Comparison of ENCODE assay signal across 32 mouse cellular contexts in genomic region chr9:86850452-86851207, GRCm38 (mm10). TPM values are rescaled to one million over a fixed set of nuclear protein-coding genes. Genes with fewer than 3 reads are reported as not detected.
DNase-seq lines count a peak whose midpoint lies in the region; ATAC-seq and TF ChIP-seq lines count a peak whose summit lies in the region.
"Had no signal": no experiment of that assay in that cellular context is flagged by ENCODE, and none has a peak within 500 bp of the region (broad histone marks: within the 10 kb centered on the region; RNA-seq: fewer than 3 reads in every experiment).

No protein-coding gene starts in this region.

- no peak overlapping the region for H3K4me2 ChIP-seq in forebrain, embryonic 15.5 days (replicated peaks)
- no peak overlapping the region for H3K4me2 ChIP-seq in forebrain, embryonic 11.5 days (ENCODE audit: low read depth, low read length, severe bottlenecking)
- no peak overlapping the region for H3K4me2 ChIP-seq in intestine, embryonic 15.5 days (replicated peaks)
- H3K4me2 ChIP-seq: embryonic facial prominence, embryonic 15.5 days; hindbrain, embryonic 15.5 days; kidney, embryonic 15.5 days; limb, embryonic 15.5 days; lung, embryonic 14.5 days; neural tube, embryonic 15.5 days had no signal

- peak; percentile 34 to 35 for DNase-seq in cerebellum, adult 18-20 months
- no peak for DNase-seq in cerebellum, postnatal 4 days (ENCODE audit: low spot score in 2 of 2)
- DNase-seq in forebrain, embryonic 11.5 days (ENCODE audit: low spot score) = no peak
- DNase-seq in layer of hippocampus, adult 2 months (ENCODE audit: low spot score in 2 of 2) = no peak
- DNase-seq in layer of hippocampus, postnatal 10 days (ENCODE audit: low spot score in 2 of 2) = no peak
- peak; percentile 53 for DNase-seq in retina, postnatal 1 day
- DNase-seq: adrenal gland, postnatal 10 days; cerebellum, adult 8-10 months; gastrocnemius, adult 2 months; gastrocnemius, postnatal 36 days; kidney, adult 18-20 months; kidney, postnatal 25 days; lung, embryonic 14.5 days; lung, postnatal 14 days; midbrain, embryonic 14.5 days; right cerebral cortex, adult 18-20 months; spleen, adult 18-20 months; thymus, postnatal 14 days had no signal

- no peak overlapping the region for H3K4me3 ChIP-seq in forebrain, embryonic 15.5 days
- H3K4me3 ChIP-seq in forebrain, embryonic 11.5 days (ENCODE audit: low read depth, low read length) = no peak overlapping the region
- no peak overlapping the region for H3K4me3 ChIP-seq in layer of hippocampus, adult 2 months
- no peak overlapping the region for H3K4me3 ChIP-seq in intestine, embryonic 15.5 days (replicated peaks)
- H3K4me3 ChIP-seq: embryonic facial prominence, embryonic 10.5 days; embryonic facial prominence, embryonic 15.5 days; gastrocnemius, adult 2 months; hindbrain, embryonic 15.5 days; kidney, embryonic 15.5 days; limb, embryonic 10.5 days; limb, embryonic 15.5 days; neural tube, embryonic 15.5 days had no signal

- H3K4me1 ChIP-seq in forebrain, embryonic 15.5 days = peaks cover 10% of the 10 kb centered on the region; the same call in 1 of the 2 replicates
- no peaks in the 10 kb centered on the region for H3K4me1 ChIP-seq in forebrain, embryonic 11.5 days (replicated peaks; ENCODE audit: control insufficient read depth, insufficient read depth, low read length)
- no peaks in the 10 kb centered on the region for H3K4me1 ChIP-seq in intestine, embryonic 15.5 days (replicated peaks)
- H3K4me1 ChIP-seq: embryonic facial prominence, embryonic 10.5 days; embryonic facial prominence, embryonic 15.5 days; hindbrain, embryonic 15.5 days; kidney, embryonic 15.5 days; limb, embryonic 15.5 days; neural tube, embryonic 15.5 days had no signal

- H3K9me3 ChIP-seq in forebrain, embryonic 15.5 days = no peaks in the 10 kb centered on the region
- no peaks in the 10 kb centered on the region for H3K9me3 ChIP-seq in forebrain, embryonic 11.5 days (ENCODE audit: control insufficient read depth, low read length)
- H3K9me3 ChIP-seq in intestine, embryonic 15.5 days = no peaks in the 10 kb centered on the region
- H3K9me3 ChIP-seq: embryonic facial prominence, embryonic 10.5 days; embryonic facial prominence, embryonic 15.5 days; G1E; hindbrain, embryonic 15.5 days; kidney, embryonic 15.5 days; limb, embryonic 10.5 days; limb, embryonic 15.5 days; neural tube, embryonic 15.5 days had no signal

- peak; percentile 69 for ATAC-seq in forebrain, embryonic 15.5 days (replicated peaks)
- ATAC-seq in forebrain, embryonic 11.5 days (replicated peaks; ENCODE audit: low FRiP score) = no peak
- no peak for ATAC-seq in intestine, embryonic 15.5 days
- ATAC-seq: inflammation-experienced regulatory T-cells, adult 6 months; Patski had no signal

- H3K27ac ChIP-seq in forebrain, embryonic 15.5 days (replicated peaks) = no peak overlapping the region
- no peak overlapping the region for H3K27ac ChIP-seq in forebrain, embryonic 11.5 days (ENCODE audit: low read depth, low read length)
- peak overlapping the region; percentile 63 for H3K27ac ChIP-seq in layer of hippocampus, adult 2 months
- no peak overlapping the region for H3K27ac ChIP-seq in intestine, embryonic 15.5 days
- H3K27ac ChIP-seq: embryonic facial prominence, embryonic 10.5 days; embryonic facial prominence, embryonic 15.5 days; gastrocnemius, adult 2 months; hindbrain, embryonic 15.5 days; kidney, embryonic 15.5 days; limb, embryonic 10.5 days; limb, embryonic 15.5 days; liver, embryonic 14.5 days; neural tube, embryonic 15.5 days had no signal

- TF ChIP-seq CTCF in layer of hippocampus, adult 2 months (conservative IDR thresholded peaks at IDR 0.05) = no peak

- H3K9ac ChIP-seq in forebrain, embryonic 15.5 days (replicated peaks) = no peak overlapping the region
- no peak overlapping the region for H3K9ac ChIP-seq in forebrain, embryonic 11.5 days (ENCODE audit: low read length)
- H3K9ac ChIP-seq in intestine, embryonic 15.5 days = no peak overlapping the region
- H3K9ac ChIP-seq: embryonic facial prominence, embryonic 15.5 days; hindbrain, embryonic 15.5 days; kidney, embryonic 15.5 days; limb, embryonic 15.5 days; liver, embryonic 14.5 days; lung, embryonic 14.5 days; neural tube, embryonic 15.5 days had no signal

- no peaks in the 10 kb centered on the region for H3K36me3 ChIP-seq in forebrain, embryonic 15.5 days
- no peaks in the 10 kb centered on the region for H3K36me3 ChIP-seq in forebrain, embryonic 11.5 days (ENCODE audit: control insufficient read depth, insufficient read depth, low read length)
- H3K36me3 ChIP-seq in intestine, embryonic 15.5 days = no peaks in the 10 kb centered on the region
- H3K36me3 ChIP-seq: embryonic facial prominence, embryonic 10.5 days; embryonic facial prominence, embryonic 15.5 days; G1E; hindbrain, embryonic 15.5 days; kidney, embryonic 15.5 days; limb, embryonic 10.5 days; limb, embryonic 15.5 days; neural tube, embryonic 15.5 days had no signal

- H3K27me3 ChIP-seq in forebrain, embryonic 15.5 days = no peaks in the 10 kb centered on the region
- no peaks in the 10 kb centered on the region for H3K27me3 ChIP-seq in forebrain, embryonic 11.5 days (ENCODE audit: control insufficient read depth, insufficient read depth, low read length)
- no peaks in the 10 kb centered on the region for H3K27me3 ChIP-seq in intestine, embryonic 15.5 days (replicated peaks)
- H3K27me3 ChIP-seq: embryonic facial prominence, embryonic 15.5 days; hindbrain, embryonic 15.5 days; kidney, embryonic 15.5 days; limb, embryonic 15.5 days; neural tube, embryonic 15.5 days; Patski had no signal

- WGBS in forebrain, embryonic 15.5 days = 43% methylated on average over 3 of the region's 3 CpGs
- 84% methylated on average over 3 of the region's 3 CpGs for WGBS in forebrain, embryonic 11.5 days
- WGBS in intestine, embryonic 15.5 days = 79% methylated on average over 3 of the region's 3 CpGs

RNA-seq across cellular contexts. Expression of gene Snap91, which starts 29.8 kb away (rescaled TPM):
- polyA plus RNA-seq in forebrain, embryonic 15.5 days (2015; fragmentation: Nextera tagmentation; extraction: Ambion mirVana) = 98.4 and 101 TPM in 2 replicates
- polyA plus RNA-seq in forebrain, embryonic 11.5 days (2014; fragmentation: Nextera tagmentation; extraction: Ambion mirVana) = 8.3 and 8.6 TPM in 2 replicates
- 100 to 1,000 TPM; 395 to 402 TPM for total RNA-seq in layer of hippocampus, adult 2 months (2021)
- 100 to 1,000 TPM; 475 to 527 TPM for total RNA-seq in layer of hippocampus, postnatal 10 days (2021)
- polyA plus RNA-seq in intestine, embryonic 15.5 days (2015; fragmentation: Nextera tagmentation; extraction: Ambion mirVana) = 4.7 and 5.5 TPM in 2 replicates
- total RNA-seq: hematopoietic stem cell, adult 5-6 weeks had no signal
- polyA plus RNA-seq: G1E had no signal

Comparison
In these comparisons a context has a peak if more than half of its experiments do, and no peak if none do; other contexts are left out.
1. DNase-seq: peak in cerebellum, adult 18-20 months (2 of 2) and retina, postnatal 1 day (single experiment); none in cerebellum, postnatal 4 days (0 of 2), forebrain, embryonic 11.5 days (single experiment), layer of hippocampus, adult 2 months (0 of 2) and layer of hippocampus, postnatal 10 days (0 of 2).
2. RNA of gene Snap91, which starts 29.8 kb away (polyA plus RNA-seq): 98.4 to 101 TPM in forebrain, embryonic 15.5 days; 8.3 to 8.6 TPM in forebrain, embryonic 11.5 days and 4.7 to 5.5 TPM in intestine, embryonic 15.5 days; every median in the first group is over 10 times any median in the second.